Mouse (Mus musculus) layer of hippocampus, adult 9-11 months (tissue): ENCODE measurements around the gene Esr1.
"Not testable (repeated sequence)": the region's sequence is repeated elsewhere in the genome, so short reads cannot be mapped to it uniquely, and the experiment has no call there.

Experiments
- DNase-seq: peaks from one replicate; pipeline ENCODE4 v3.0.0; 2022

The Esr1 gene

GRCm38 (mm10) chr10:4709915-4710314, 98.5 kb downstream of the Esr1 start:
- peak; percentile 5 for DNase-seq

DNA sequence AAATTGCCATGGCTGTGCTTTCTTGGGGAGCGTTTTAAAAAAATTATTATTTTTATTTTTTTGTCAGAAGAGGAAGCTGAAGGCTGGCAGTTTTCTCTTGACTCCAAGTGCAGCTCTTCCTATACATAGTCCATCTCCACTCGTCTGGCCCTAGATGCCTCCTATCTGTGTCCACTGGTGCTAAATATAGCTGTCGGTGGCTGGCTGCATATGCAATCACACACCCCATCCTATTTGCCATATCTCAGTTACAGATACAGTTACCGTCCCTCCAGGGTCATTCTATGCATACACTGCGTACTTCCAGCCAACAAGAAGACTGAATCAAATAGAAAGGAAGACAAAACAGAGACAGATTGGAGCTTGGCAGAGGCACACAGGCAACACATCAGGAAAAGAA, 100.0 kb downstream of the Esr1 start:
- DNase-seq: no peak

- no peak for DNase-seq
Measured at GRCm38 (mm10) chr10:4712061-4712908, 100.9 kb downstream of the Esr1 start.

- DNase-seq: no peak
Measured at GRCm38 (mm10) chr10:4713398-4713797, 102.0 kb downstream of the Esr1 start.

- no peak for DNase-seq
Measured at GRCm38 (mm10) chr10:4724851-4725250, 113.5 kb downstream of the Esr1 start.

DNA sequence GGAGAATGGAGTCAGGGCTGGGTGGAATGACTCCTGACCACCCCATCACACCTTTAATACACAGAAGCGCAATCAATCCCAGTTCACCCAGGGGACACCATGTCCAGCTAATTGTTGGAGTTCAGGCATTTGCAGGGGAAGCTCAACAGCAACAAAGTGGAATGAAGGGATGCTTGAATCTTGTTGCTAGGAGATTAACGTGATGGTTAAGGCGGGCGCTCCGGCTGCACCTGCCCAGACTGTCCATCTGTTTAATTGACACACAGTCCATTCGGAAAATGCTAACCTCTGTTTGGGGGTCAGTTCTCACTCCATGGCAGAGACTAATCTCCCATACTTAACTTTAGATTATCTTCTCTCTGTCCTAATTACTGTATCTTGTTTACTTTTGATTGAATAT, 114.7 kb downstream of the Esr1 start:
- DNase-seq: no peak

DNA sequence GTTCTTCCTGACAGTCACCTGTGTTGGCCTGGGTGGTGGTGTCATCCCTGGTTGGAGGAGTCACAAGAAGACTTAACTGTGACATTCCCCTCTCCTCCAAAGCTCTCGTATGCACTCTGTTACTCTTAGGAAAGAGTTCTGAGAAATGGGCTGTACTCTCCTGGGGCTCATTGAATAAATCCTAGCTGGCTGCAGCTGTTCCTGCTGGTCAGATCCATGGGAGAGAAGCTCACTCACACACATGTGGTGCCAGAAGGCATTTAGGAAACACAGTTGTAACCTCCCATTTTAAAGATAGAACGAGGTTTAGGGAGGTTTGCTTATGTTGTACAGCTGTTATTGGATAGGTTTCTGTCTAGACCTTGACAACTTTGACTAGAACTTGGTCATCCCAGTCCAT, 120.9 kb downstream of the Esr1 start:
- no peak for DNase-seq

GRCm38 (mm10) chr10:4733987-4734386, 122.6 kb downstream of the Esr1 start:
- no peak for DNase-seq

GRCm38 (mm10) chr10:4734942-4735341, 123.5 kb downstream of the Esr1 start:
- peak; percentile 27 for DNase-seq

GRCm38 (mm10) chr10:4738311-4738710, 126.9 kb downstream of the Esr1 start:
- DNase-seq: no peak

DNA sequence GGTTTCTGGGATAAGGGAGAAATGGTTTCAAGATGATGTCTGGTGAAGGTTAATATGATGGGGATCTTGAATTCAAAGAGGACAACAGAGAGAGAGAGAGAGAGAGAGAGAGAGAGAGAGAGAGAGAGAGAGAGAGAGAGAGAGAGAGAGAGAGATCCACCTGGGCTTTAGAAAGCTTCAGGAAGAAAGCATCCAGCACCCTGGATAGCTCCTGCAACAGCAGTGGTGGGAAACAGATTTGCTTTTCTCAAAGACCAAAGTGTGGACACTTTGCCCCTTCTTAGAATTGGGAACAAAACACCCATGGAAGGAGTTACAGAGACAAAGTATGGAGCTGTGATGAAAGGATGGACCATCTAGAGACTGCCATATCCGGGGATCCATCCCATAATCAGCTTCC, 139.7 kb downstream of the Esr1 start:
- not testable (repeated sequence) for DNase-seq

DNA sequence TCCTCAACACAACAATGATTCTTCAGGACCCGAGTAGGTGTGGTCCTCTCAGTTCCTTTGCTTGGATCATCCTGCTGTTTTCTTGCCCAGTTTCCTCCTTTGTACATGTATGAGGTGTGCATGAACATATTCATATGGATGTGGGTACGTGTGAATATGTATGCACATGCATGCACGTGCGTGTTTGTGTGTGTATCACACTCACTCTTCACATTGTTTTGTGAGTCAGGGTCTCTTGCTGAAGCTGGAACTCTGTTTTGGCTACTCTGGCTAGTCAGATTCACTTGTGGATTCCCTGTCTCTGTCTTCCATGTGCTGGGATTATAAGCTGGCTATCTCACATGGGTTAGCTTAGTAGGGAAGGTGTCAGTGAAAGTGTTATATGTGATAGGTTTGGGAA, 141.6 kb downstream of the Esr1 start:
- DNase-seq: no peak

DNA sequence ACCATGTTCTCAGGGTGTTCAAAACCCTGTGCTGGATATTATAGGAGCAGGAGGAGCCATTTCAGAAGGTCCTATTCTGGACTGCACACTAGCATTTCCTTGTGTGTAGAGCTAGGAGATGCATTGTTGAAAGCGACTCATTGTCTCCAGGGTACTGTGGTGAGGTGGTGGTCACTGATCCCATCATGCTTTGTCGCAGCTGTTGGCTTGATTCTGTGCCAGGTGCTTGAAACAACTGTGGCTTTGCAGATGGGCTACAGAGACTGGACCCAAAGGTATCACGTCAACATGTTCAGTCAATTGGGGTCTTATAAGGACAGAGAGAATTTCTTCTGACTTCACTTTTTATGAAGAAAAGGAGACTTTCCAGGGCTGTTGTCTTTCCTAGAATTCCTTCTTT, 164.1 kb downstream of the Esr1 start:
- no peak for DNase-seq

GRCm38 (mm10) chr10:4776007-4776713, 164.8 kb downstream of the Esr1 start:
- no peak for DNase-seq

GRCm38 (mm10) chr10:4776714-4777090, 165.3 kb downstream of the Esr1 start:
- DNase-seq: no peak

- DNase-seq: no peak
Measured at GRCm38 (mm10) chr10:4777996-4778395, 166.6 kb downstream of the Esr1 start.

DNA sequence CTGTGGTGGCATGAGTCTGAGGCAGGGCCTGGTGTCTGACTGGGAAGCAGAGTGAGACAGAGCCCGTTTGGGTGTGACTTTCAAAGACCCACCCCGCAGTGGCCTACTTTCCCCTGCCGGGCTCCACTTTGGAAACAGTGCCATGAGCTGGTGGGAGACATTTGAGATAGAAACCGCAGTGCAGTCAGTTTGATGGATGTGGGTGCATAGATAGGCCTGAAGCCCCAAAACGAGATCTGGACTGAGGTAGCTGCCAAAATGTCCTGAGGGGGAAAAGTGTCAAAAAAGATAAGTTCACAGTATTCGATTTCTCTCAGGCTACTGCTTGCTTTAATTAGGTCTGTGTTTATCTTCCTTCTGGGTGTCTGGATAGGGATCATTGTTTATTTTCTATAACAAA, 169.5 kb downstream of the Esr1 start:
- no peak for DNase-seq

- DNase-seq: peak; percentile 11
Measured at GRCm38 (mm10) chr10:4787003-4787628, 175.7 kb downstream of the Esr1 start.

DNA sequence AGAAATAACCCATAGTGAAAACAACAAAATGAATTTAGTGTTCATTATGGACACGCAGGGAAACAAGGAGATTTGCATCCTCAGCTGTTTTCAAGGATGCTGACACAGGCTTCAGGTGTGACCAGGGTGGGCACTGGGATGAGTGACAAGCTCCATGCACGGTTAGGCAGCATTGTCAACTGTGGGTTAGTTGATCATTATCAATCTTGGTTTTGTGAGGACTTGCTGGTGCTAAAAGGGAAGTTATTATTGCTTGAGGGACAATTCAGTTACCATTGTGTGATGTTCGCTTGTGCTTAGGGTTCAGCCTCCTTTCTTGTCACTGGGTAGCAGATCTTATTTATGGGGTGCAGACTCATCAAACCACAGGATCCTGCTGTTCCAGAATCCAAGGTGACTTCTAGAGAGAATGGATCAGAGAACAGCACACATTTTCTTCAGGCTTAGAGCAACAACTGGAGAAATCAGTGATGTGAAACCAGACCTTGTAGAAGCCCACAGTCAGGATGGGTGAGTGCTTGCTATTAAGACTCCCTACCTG, 186.9 kb downstream of the Esr1 start:
- DNase-seq: no peak

DNA sequence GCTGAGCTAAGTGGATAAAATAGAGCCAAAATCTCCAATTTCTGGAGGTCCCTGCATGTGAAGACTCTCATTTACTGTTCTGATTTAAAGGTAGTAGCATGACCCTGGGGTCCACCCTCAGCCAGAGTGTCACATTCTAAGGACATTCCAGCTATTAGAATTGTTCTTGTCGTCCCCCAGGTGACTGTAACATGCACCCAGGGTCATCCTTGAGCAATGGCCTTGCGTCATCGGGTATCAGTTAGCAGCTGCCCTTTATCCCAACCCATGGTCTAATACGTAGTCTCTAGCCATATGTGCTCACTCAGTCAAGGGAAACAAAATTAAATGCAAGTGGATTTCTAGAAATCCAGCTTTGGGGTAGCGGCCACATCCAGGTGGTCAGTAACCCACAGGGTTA, 213.0 kb downstream of the Esr1 start:
- DNase-seq: no peak

DNA sequence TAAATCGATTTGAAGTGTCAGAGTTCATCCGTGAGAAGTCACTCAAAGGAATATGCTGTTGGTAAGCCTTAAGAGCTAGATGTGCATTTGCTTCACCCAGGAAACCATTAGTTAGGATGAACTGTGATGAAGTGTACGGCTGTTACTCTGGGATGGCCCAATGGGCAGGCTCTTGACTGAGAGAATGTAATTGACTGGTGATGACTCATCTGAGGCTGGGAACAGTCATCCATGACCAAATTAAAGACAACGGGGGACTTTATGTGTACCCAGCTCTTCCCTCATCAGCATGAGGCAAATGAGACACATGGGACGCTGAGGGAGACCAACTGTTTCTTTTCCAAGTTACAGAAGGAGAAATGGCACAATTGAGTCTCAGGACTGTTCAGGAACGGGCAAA, 219.2 kb downstream of the Esr1 start:
- DNase-seq: peak; percentile 15

- DNase-seq: no peak
Measured at GRCm38 (mm10) chr10:4838099-4838498, 226.7 kb downstream of the Esr1 start.

DNA sequence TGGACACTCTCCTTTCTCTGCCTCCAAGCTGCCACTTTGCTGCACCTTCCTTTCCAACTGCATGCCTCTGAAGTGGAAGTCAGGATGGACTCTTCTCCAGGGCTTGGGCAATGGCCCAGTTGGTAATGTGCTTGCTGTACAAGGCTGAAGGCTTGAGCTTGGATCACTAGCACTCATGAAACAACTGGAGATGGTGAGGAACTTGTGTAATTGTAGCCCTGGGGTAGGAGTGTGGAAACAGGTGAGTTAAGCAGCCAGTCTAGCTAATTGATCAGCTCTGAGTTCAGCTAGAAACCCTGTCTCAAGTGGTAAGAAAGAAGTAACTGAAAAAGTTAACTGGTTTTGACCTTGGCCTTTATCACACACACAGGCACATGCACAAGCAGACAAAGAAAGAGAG, 229.6 kb downstream of the Esr1 start:
- no peak for DNase-seq

DNA sequence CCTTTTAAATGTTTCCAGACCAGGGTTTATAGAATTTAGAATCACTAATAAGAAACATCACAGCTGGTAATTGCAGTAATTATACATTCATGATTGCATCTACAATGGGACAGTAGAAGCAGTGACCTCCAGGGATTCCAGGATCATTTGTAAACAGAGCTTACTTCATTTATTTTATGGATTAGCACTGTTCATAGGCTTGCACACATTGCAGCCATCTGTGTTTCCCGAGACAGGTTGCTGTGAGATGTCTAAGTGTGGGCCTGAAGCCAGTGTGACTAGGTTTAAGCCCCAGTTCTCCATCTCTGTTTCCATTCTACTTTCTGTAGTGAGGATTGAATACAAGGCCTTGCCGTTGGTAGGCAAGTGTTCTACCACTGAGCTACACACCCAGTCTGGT, 236.1 kb downstream of the Esr1 start:
- no peak for DNase-seq
